Mouse (Mus musculus): ENCODE measurements around the gene Hecw1.

DNA sequence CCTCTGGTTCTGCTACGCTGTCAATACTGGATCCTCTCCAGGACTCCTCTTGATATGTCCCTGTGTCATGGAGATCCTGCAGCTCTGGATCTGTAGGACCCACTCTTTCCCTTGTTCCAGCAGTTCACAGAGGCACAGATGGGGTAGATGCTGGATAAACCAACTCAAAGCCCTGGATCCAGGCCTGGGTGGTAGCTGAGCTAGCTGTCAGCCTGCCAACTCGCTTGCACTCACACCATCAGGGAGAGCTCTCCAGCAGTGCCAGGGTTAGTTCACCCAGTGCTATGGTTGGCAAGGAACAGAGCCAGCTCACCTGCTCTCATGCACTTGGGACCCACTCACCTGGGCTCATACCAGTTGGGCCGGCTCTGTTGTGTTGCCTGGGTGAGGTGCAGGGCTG lies 157.5 kb downstream of the Hecw1 start:
- TF ChIP-seq CTCF (IDR thresholded peaks at IDR 0.05; ENCODE audit: borderline replicate concordance, extremely low read depth, insufficient read depth, insufficient read length), result no peak
- TF ChIP-seq POLR2A (IDR thresholded peaks at IDR 0.05; ENCODE audit: borderline replicate concordance, extremely low read depth, insufficient read depth, insufficient read length, poor library complexity, severe bottlenecking), result no peak

Data from brain, embryonic 14.5 days (tissue).